Mouse (Mus musculus): ENCODE measurements around the gene Olfr364-ps1. TPM values are rescaled to one million over a fixed set of nuclear protein-coding genes. Genes with fewer than 3 reads are reported as not detected.

Olfr364-ps1 gene
- not detected in 2 replicates for polyA plus RNA-seq (2012; rRNA removed; ENCODE audit: low replicate concordance)

DNA sequence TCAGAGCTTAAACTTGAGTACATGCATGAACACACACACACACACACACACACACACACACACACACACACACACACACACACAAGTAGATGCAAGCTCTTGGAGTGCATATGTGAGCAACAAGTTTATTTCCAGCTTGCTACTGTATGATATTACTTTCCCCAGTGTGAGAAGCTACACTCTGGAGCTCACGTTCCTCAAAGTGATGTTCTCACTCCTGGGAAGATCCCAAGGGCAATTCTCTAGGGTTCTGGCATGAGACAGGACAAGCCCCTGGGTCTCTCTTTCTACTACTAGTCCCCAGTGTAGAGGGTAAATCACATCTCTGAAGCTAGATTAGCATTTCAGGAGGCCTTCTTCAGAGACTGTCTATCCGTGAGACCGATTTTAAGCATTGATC lies at the start of gene Olfr364-ps1:
Olfr364-ps1 (plus strand) TSS at position 301 of the 400 bp plus-strand sequence.

GRCm38 (mm10) chr2:37117810-37118209 lies 21.3 kb upstream of the Olfr364-ps1 start, which contains the start of gene Olfr362:
TSS of gene Olfr362 (minus strand) at chr2:37117910.

GRCm38 (mm10) chr2:37187898-37188297 lies 48.8 kb downstream of the Olfr364-ps1 start, which contains the start of gene Olfr365:
TSS of gene Olfr365 (plus strand) at chr2:37188198.

Other genes with a start within 250 kb of the Olfr364-ps1 start
- not detected in 2 replicates for gene Olfr353, start 246.4 kb upstream of the Olfr364-ps1 start, polyA plus RNA-seq (2012; rRNA removed; ENCODE audit: low replicate concordance)
- not detected in 2 replicates for gene Olfr354, start 233.6 kb upstream of the Olfr364-ps1 start, polyA plus RNA-seq (2012; rRNA removed; ENCODE audit: low replicate concordance)
- not detected in 2 replicates for gene Olfr355, start 210.4 kb upstream of the Olfr364-ps1 start, polyA plus RNA-seq (2012; rRNA removed; ENCODE audit: low replicate concordance)
- not detected in 2 replicates for gene Olfr356, start 202.2 kb upstream of the Olfr364-ps1 start, polyA plus RNA-seq (2012; rRNA removed; ENCODE audit: low replicate concordance)
- not detected in 2 replicates for gene Olfr357, start 145.5 kb upstream of the Olfr364-ps1 start, polyA plus RNA-seq (2012; rRNA removed; ENCODE audit: low replicate concordance)
- not detected in 2 replicates for gene Olfr358, start 130.0 kb upstream of the Olfr364-ps1 start, polyA plus RNA-seq (2012; rRNA removed; ENCODE audit: low replicate concordance)
- not detected in 2 replicates for gene Olfr360, start 73.6 kb upstream of the Olfr364-ps1 start, polyA plus RNA-seq (2012; rRNA removed; ENCODE audit: low replicate concordance)
- not detected in 2 replicates for gene Olfr361, start 50.0 kb upstream of the Olfr364-ps1 start, polyA plus RNA-seq (2012; rRNA removed; ENCODE audit: low replicate concordance)
- not detected in 2 replicates for gene Olfr362, start 21.4 kb upstream of the Olfr364-ps1 start, polyA plus RNA-seq (2012; rRNA removed; ENCODE audit: low replicate concordance)
- gene Olfr365, start 48.9 kb downstream of the Olfr364-ps1 start, polyA plus RNA-seq (2012; rRNA removed; ENCODE audit: low replicate concordance), result not detected in 2 replicates
- gene Olfr366, start 72.3 kb downstream of the Olfr364-ps1 start, polyA plus RNA-seq (2012; rRNA removed; ENCODE audit: low replicate concordance), result not detected in 2 replicates
- gene Olfr368, start 187.2 kb downstream of the Olfr364-ps1 start, polyA plus RNA-seq (2012; rRNA removed; ENCODE audit: low replicate concordance), result not detected in 2 replicates
- 2.1 and 2.3 TPM in 2 replicates for gene Pdcl, start 220.0 kb downstream of the Olfr364-ps1 start, polyA plus RNA-seq (2012; rRNA removed; ENCODE audit: low replicate concordance)

Measured in duodenum, adult 2 months (tissue).